20 mouse cellular contexts compared by ENCODE assay signal in genomic region chr2:117886516-117886915, GRCm38 (mm10).
DNase-seq lines count a peak whose midpoint lies in the region; ATAC-seq and TF ChIP-seq lines count a peak whose summit lies in the region.
"Had no signal": no experiment of that assay in that cellular context is flagged by ENCODE, and none has a peak within 500 bp of the region (broad histone marks: within the 10 kb centered on the region; RNA-seq: fewer than 3 reads in every experiment).

No protein-coding gene starts in this region.

- intact Hi-C loops in left cerebral cortex, postnatal 4 days (cut with DNase I): no loop called here

- ATAC-seq in embryonic facial prominence, embryonic 14.5 days (ENCODE audit: low read depth): no peak
- ATAC-seq in limb, embryonic 14.5 days (ENCODE audit: low FRiP score, low read depth): no peak
- ATAC-seq in forebrain, embryonic 16.5 days: no peak
- ATAC-seq: activated CD4-positive, CD25-positive, alpha-beta regulatory T cell, adult 4 months; forebrain, embryonic 14.5 days had no signal

- H3K4me2 ChIP-seq in embryonic facial prominence, embryonic 14.5 days (ENCODE audit: low read depth, low read length): no peak overlapping the region
- no peak overlapping the region for H3K4me2 ChIP-seq in limb, embryonic 14.5 days (replicated peaks; ENCODE audit: low read depth, low read length, severe bottlenecking)
- H3K4me2 ChIP-seq in forebrain, embryonic 16.5 days (ENCODE audit: low read length): no peak overlapping the region
- H3K4me2 ChIP-seq: heart, embryonic 12.5 days; hindbrain, embryonic 14.5 days had no signal

- H3K4me1 ChIP-seq in heart, embryonic 10.5 days: no peaks in the 10 kb centered on the region
- peaks cover 7% of the 10 kb centered on the region; the same call in 1 of the 2 replicates for H3K4me1 ChIP-seq in embryonic facial prominence, embryonic 10.5 days
- H3K4me1 ChIP-seq in embryonic facial prominence, embryonic 14.5 days (ENCODE audit: control insufficient read depth, insufficient read depth, low read length): peaks cover 6% of the 10 kb centered on the region; the same call in 1 of the 2 replicates
- H3K4me1 ChIP-seq in limb, embryonic 14.5 days (ENCODE audit: control insufficient read depth, insufficient read depth, low read length): 0 out of 2 replicates have a peak, but pooled peaks cover 7% of the 10 kb centered on the region
- no peaks in the 10 kb centered on the region for H3K4me1 ChIP-seq in forebrain, embryonic 16.5 days (replicated peaks; ENCODE audit: control insufficient read depth, insufficient read depth, low read length)
- H3K4me1 ChIP-seq: forebrain, embryonic 10.5 days; heart, embryonic 12.5 days; hindbrain, embryonic 10.5 days had no signal

- no peak overlapping the region for H3K9ac ChIP-seq in embryonic facial prominence, embryonic 14.5 days (ENCODE audit: low read depth, low read length)
- no peak overlapping the region for H3K9ac ChIP-seq in limb, embryonic 14.5 days (ENCODE audit: low read depth, low read length, severe bottlenecking)
- no peak overlapping the region for H3K9ac ChIP-seq in forebrain, embryonic 16.5 days (replicated peaks; ENCODE audit: low read depth, low read length)
- H3K9ac ChIP-seq: heart, embryonic 12.5 days; hindbrain, embryonic 14.5 days had no signal

- no peaks in the 10 kb centered on the region for H3K27me3 ChIP-seq in heart, embryonic 10.5 days (ENCODE audit: insufficient read depth, poor library complexity, severe bottlenecking)
- H3K27me3 ChIP-seq in embryonic facial prominence, embryonic 10.5 days (replicated peaks; ENCODE audit: low read depth, poor library complexity, severe bottlenecking): no peaks in the 10 kb centered on the region
- H3K27me3 ChIP-seq in embryonic facial prominence, embryonic 14.5 days (replicated peaks; ENCODE audit: control insufficient read depth, insufficient read depth, low read length): no peaks in the 10 kb centered on the region
- no peaks in the 10 kb centered on the region for H3K27me3 ChIP-seq in limb, embryonic 14.5 days (ENCODE audit: control insufficient read depth, insufficient read depth, low read length)
- no peaks in the 10 kb centered on the region for H3K27me3 ChIP-seq in forebrain, embryonic 16.5 days (replicated peaks; ENCODE audit: control insufficient read depth, insufficient read depth, low read length)
- H3K27me3 ChIP-seq: heart, embryonic 12.5 days had no signal

- WGBS in heart, embryonic 10.5 days: 78% methylated on average over 3 of the region's 3 CpGs
- WGBS in embryonic facial prominence, embryonic 10.5 days: 52% methylated on average over 3 of the region's 3 CpGs
- 41% methylated on average over 3 of the region's 3 CpGs for WGBS in embryonic facial prominence, embryonic 14.5 days
- 47% methylated on average over 3 of the region's 3 CpGs for WGBS in limb, embryonic 14.5 days
- 93% methylated on average over 3 of the region's 3 CpGs for WGBS in forebrain, embryonic 16.5 days

- H3K36me3 ChIP-seq in heart, embryonic 10.5 days: no peaks in the 10 kb centered on the region
- no peaks in the 10 kb centered on the region for H3K36me3 ChIP-seq in embryonic facial prominence, embryonic 10.5 days (replicated peaks)
- H3K36me3 ChIP-seq in embryonic facial prominence, embryonic 14.5 days (ENCODE audit: control insufficient read depth, insufficient read depth, low read length): no peaks in the 10 kb centered on the region
- H3K36me3 ChIP-seq in limb, embryonic 14.5 days (ENCODE audit: control insufficient read depth, insufficient read depth, low read length): no peaks in the 10 kb centered on the region
- H3K36me3 ChIP-seq in forebrain, embryonic 16.5 days (ENCODE audit: control insufficient read depth, insufficient read depth): no peaks in the 10 kb centered on the region
- H3K36me3 ChIP-seq: forebrain, embryonic 10.5 days; heart, embryonic 12.5 days; hindbrain, embryonic 10.5 days had no signal

- no peak overlapping the region for H3K4me3 ChIP-seq in heart, embryonic 10.5 days
- H3K4me3 ChIP-seq in embryonic facial prominence, embryonic 10.5 days: no peak overlapping the region
- H3K4me3 ChIP-seq in embryonic facial prominence, embryonic 14.5 days (ENCODE audit: low read depth, low read length): no peak overlapping the region
- no peak overlapping the region for H3K4me3 ChIP-seq in limb, embryonic 14.5 days (replicated peaks; ENCODE audit: low read length)
- no peak overlapping the region for H3K4me3 ChIP-seq in forebrain, embryonic 16.5 days (replicated peaks; ENCODE audit: low read length)
- H3K4me3 ChIP-seq: forebrain, embryonic 10.5 days; heart, adult 2 months; heart, embryonic 12.5 days; hindbrain, embryonic 10.5 days had no signal

- peak; percentile 55 for DNase-seq in heart, adult 11 months
- no peak for DNase-seq in heart, embryonic 10.5 days (ENCODE audit: low spot score)
- DNase-seq in embryonic facial prominence, embryonic 10.5 days (ENCODE audit: low spot score): no peak
- peak; percentile 60 for DNase-seq in embryonic facial prominence, embryonic 14.5 days (ENCODE audit: low spot score)
- DNase-seq in limb, embryonic 14.5 days (ENCODE audit: low spot score): no peak
- DNase-seq in left cerebral cortex, postnatal 4 days: no peak
- no peak for DNase-seq in testis, postnatal 10 days (ENCODE audit: low spot score)
- DNase-seq: adrenal gland, postnatal 14 days; cerebellum, adult 11-12 months; cerebellum, adult 9-10 months; cerebellum, postnatal 25 days; heart, adult 2 months; kidney, adult 2 months had no signal

- H3K9me3 ChIP-seq in heart, embryonic 10.5 days: no peaks in the 10 kb centered on the region
- no peaks in the 10 kb centered on the region for H3K9me3 ChIP-seq in embryonic facial prominence, embryonic 10.5 days
- H3K9me3 ChIP-seq in embryonic facial prominence, embryonic 14.5 days (ENCODE audit: control insufficient read depth, low read length): no peaks in the 10 kb centered on the region
- no peaks in the 10 kb centered on the region for H3K9me3 ChIP-seq in limb, embryonic 14.5 days (ENCODE audit: control insufficient read depth, low read length)
- H3K9me3 ChIP-seq in forebrain, embryonic 16.5 days (ENCODE audit: control insufficient read depth, low read length): 0 out of 2 replicates have a peak, but pooled peaks cover 2% of the 10 kb centered on the region
- H3K9me3 ChIP-seq: forebrain, embryonic 10.5 days; heart, embryonic 12.5 days; hindbrain, embryonic 10.5 days had no signal

- no peak for TF ChIP-seq POLR2A in limb, embryonic 14.5 days (IDR thresholded peaks at IDR 0.05; ENCODE audit: borderline replicate concordance, extremely low read depth, insufficient read depth, insufficient read length)

- no peak overlapping the region for H3K27ac ChIP-seq in heart, embryonic 10.5 days
- H3K27ac ChIP-seq in embryonic facial prominence, embryonic 10.5 days (replicated peaks): peak overlapping the region; percentile 54
- no peak overlapping the region for H3K27ac ChIP-seq in embryonic facial prominence, embryonic 14.5 days (replicated peaks; ENCODE audit: low read depth, low read length)
- peak overlapping the region; percentile 30; the same call in 1 of the 2 replicates for H3K27ac ChIP-seq in limb, embryonic 14.5 days (replicated peaks; ENCODE audit: low read depth, low read length)
- no peak overlapping the region for H3K27ac ChIP-seq in forebrain, embryonic 16.5 days (ENCODE audit: low read length)
- H3K27ac ChIP-seq: forebrain, embryonic 10.5 days; heart, adult 2 months; hindbrain, embryonic 10.5 days; hindbrain, embryonic 14.5 days had no signal

Comparison
In these comparisons a context has a peak if more than half of its experiments do, and no peak if none do; other contexts are left out.
1. DNase-seq: peak in heart, adult 11 months (single experiment) and embryonic facial prominence, embryonic 14.5 days (single experiment); none in heart, embryonic 10.5 days (single experiment), embryonic facial prominence, embryonic 10.5 days (single experiment), limb, embryonic 14.5 days (single experiment), left cerebral cortex, postnatal 4 days (single experiment) and testis, postnatal 10 days (single experiment).
2. H3K27ac ChIP-seq: peak in embryonic facial prominence, embryonic 10.5 days (single experiment) and limb, embryonic 14.5 days (single experiment); none in heart, embryonic 10.5 days (single experiment), embryonic facial prominence, embryonic 14.5 days (single experiment) and forebrain, embryonic 16.5 days (single experiment).